ENCODE assay signal across 7 mouse cellular contexts in the genomic region with DNA sequence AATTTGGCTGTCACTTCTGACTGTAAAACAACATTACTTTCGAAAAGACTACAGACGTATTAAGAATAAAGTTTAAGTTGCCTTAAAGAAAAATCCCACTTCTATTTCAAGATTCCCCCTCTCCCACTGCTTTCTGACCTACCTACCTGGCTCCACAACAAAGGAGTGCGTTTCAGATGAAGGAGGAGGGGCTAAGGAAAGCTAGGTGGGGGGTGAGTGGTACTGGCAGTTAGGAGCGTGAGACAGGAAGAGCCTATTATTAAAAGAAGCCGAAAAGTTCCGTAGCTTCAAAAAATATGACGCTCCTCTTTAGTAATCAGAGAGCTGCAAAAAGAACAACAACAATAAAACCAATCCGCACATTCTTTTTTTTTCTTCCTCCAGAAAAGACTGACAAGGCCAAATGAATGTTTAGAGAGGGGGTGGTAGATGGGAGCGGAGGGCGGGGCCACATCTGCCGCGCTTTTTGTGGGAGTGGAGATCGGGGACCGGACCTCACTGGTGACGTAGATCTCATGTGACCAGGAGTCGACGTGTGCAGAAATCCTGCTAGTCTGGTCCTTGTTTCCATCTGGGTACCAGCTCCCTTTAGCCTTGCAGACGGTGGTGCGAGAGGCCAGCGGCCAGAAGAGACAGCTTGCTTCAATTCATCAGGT. TPM values are rescaled to one million over a fixed set of nuclear protein-coding genes. Genes with fewer than 3 reads are reported as not detected.
DNase-seq lines count a peak whose midpoint lies in the region; ATAC-seq lines count a peak whose summit lies in the region.

A gene (plus strand): TSS at position 506 of the 656 bp plus-strand sequence.

- no peaks in the 10 kb centered on the region for H3K9me3 ChIP-seq in embryonic facial prominence, embryonic 10.5 days
- H3K9me3 ChIP-seq in limb, embryonic 10.5 days (replicated peaks) = no peaks in the 10 kb centered on the region
- no peaks in the 10 kb centered on the region for H3K9me3 ChIP-seq in midbrain, embryonic 13.5 days

- H3K9ac ChIP-seq in midbrain, embryonic 13.5 days (replicated peaks) = peak within 1 kb of the TSS; percentile 75

- peak within 1 kb of the TSS; percentile 53 for H3K4me2 ChIP-seq in midbrain, embryonic 13.5 days (replicated peaks)

- DNase-seq in adrenal gland, postnatal 10 days = peak; percentile 82
- peak; percentile 83 for DNase-seq in embryonic facial prominence, embryonic 10.5 days (ENCODE audit: low spot score)
- peak; percentile 76 for DNase-seq in kidney, adult 11 months
- DNase-seq in limb, embryonic 10.5 days (ENCODE audit: low spot score) = peak; percentile 75
- peak; percentile 55 for DNase-seq in spleen, adult 12 weeks (ENCODE audit: low spot score)

- peak; percentile 99 for ATAC-seq in granulocyte monocyte progenitor cell, adult 5-6 weeks (replicated peaks; ENCODE audit: poor library complexity, severe bottlenecking)
- ATAC-seq in midbrain, embryonic 13.5 days = peak; percentile 92

- peaks cover 33% of the 10 kb centered on the region for H3K27me3 ChIP-seq in embryonic facial prominence, embryonic 10.5 days (replicated peaks; ENCODE audit: low read depth, poor library complexity, severe bottlenecking)
- peaks cover 71% of the 10 kb centered on the region for H3K27me3 ChIP-seq in limb, embryonic 10.5 days (ENCODE audit: low read depth, poor library complexity, severe bottlenecking)
- H3K27me3 ChIP-seq in midbrain, embryonic 13.5 days = no peaks in the 10 kb centered on the region

- peaks cover 23% of the 10 kb centered on the region for H3K36me3 ChIP-seq in embryonic facial prominence, embryonic 10.5 days (replicated peaks)
- peaks cover 17% of the 10 kb centered on the region for H3K36me3 ChIP-seq in limb, embryonic 10.5 days
- H3K36me3 ChIP-seq in midbrain, embryonic 13.5 days = no peaks in the 10 kb centered on the region

- peak within 1 kb of the TSS; percentile 66 for H3K4me3 ChIP-seq in embryonic facial prominence, embryonic 10.5 days
- peak within 1 kb of the TSS; percentile 61 for H3K4me3 ChIP-seq in limb, embryonic 10.5 days
- peak within 1 kb of the TSS; percentile 62 for H3K4me3 ChIP-seq in midbrain, embryonic 13.5 days (replicated peaks)

- peak within 1 kb of the TSS; percentile 88 for H3K27ac ChIP-seq in embryonic facial prominence, embryonic 10.5 days (replicated peaks)
- peak within 1 kb of the TSS; percentile 88 for H3K27ac ChIP-seq in limb, embryonic 10.5 days
- peak within 1 kb of the TSS; percentile 83 for H3K27ac ChIP-seq in midbrain, embryonic 13.5 days

- 14% methylated on average over 20 of the region's 20 CpGs for WGBS in embryonic facial prominence, embryonic 10.5 days
- 15% methylated on average over 20 of the region's 20 CpGs for WGBS in limb, embryonic 10.5 days
- WGBS in midbrain, embryonic 13.5 days = 29% methylated on average over 20 of the region's 20 CpGs

- no peaks in the 10 kb centered on the region for H3K4me1 ChIP-seq in embryonic facial prominence, embryonic 10.5 days
- H3K4me1 ChIP-seq in limb, embryonic 10.5 days = no peaks in the 10 kb centered on the region
- H3K4me1 ChIP-seq in midbrain, embryonic 13.5 days (replicated peaks) = 0 out of 2 replicates have a peak, but pooled peaks cover 4% of the 10 kb centered on the region

RNA-seq across cellular contexts. Expression of the gene that starts here (rescaled TPM):
- 100 to 1,000 TPM; 237 to 281 TPM for total RNA-seq in adrenal gland, postnatal 10 days (2021)
- polyA plus RNA-seq in embryonic facial prominence, embryonic 10.5 days (2016; fragmentation: Nextera tagmentation; extraction: Ambion mirVana) = 471 and 531 TPM in 2 replicates
- total RNA-seq in granulocyte monocyte progenitor cell, adult 5-6 weeks (2014; fragmentation: Nextera tagmentation) = 99.9 and 102 TPM in 2 replicates
- total RNA-seq in granulocyte monocyte progenitor cell, adult 5-6 weeks (2017) = 187 and 225 TPM in 2 replicates
- polyA plus RNA-seq in limb, embryonic 10.5 days (2016; fragmentation: Nextera tagmentation; extraction: Ambion mirVana) = 496 and 558 TPM in 2 replicates
- 354 and 388 TPM in 2 replicates for polyA plus RNA-seq in midbrain, embryonic 13.5 days (2015; fragmentation: Nextera tagmentation; extraction: Ambion mirVana)

Comparison
In these comparisons a context has a peak if more than half of its experiments do, and no peak if none do; other contexts are left out.
1. Peak in every context shown above with its lines: DNase-seq, ATAC-seq, H3K4me3 ChIP-seq and H3K27ac ChIP-seq.